Mouse (Mus musculus) forebrain, embryonic 13.5 days (tissue): Measurements from ENCODE around the gene Klf13. TPM values are rescaled to one million over a fixed set of nuclear protein-coding genes. Genes with fewer than 3 reads are reported as not detected.

Experiments used
- ATAC-seq: fragments of 200-750 bp; cut with Nextera tagmentation; 2 replicates; pipeline ENCODE4 v1.8.0; 2017
- H3K27ac ChIP-seq: fragments of 300-500 bp; sonication (generic); 2 replicates; pipeline ENCODE4 v1.5.1; 2015; ENCODE audit warnings: inconsistent platforms, mild to moderate bottlenecking, moderate library complexity
- H3K27me3 ChIP-seq: fragments of 300-500 bp; sonication (generic); 2 replicates; pipeline ENCODE4 v1.6.1; 2015; ENCODE audit warnings: mild to moderate bottlenecking, inconsistent platforms
- H3K36me3 ChIP-seq: fragments of 300-500 bp; sonication (generic); 2 replicates; pipeline ENCODE4 v1.6.1; 2015; ENCODE audit warnings: mild to moderate bottlenecking, inconsistent platforms; ENCODE audit not compliant: poor library complexity, severe bottlenecking
- H3K4me1 ChIP-seq: fragments of 300-500 bp; sonication (generic); 2 replicates; pipeline ENCODE4 v1.6.1; 2015; ENCODE audit warnings: inconsistent platforms
- H3K4me2 ChIP-seq: fragments of 300-500 bp; sonication (generic); 2 replicates; pipeline ENCODE4 v1.6.1; 2015; ENCODE audit warnings: inconsistent platforms, mild to moderate bottlenecking, moderate library complexity
- H3K4me3 ChIP-seq: fragments of 300-500 bp; sonication (generic); 2 replicates; pipeline ENCODE4 v1.5.1; 2015; ENCODE audit warnings: mild to moderate bottlenecking, inconsistent platforms
- H3K9ac ChIP-seq: fragments of 300-500 bp; sonication (generic); 2 replicates; pipeline ENCODE4 v1.6.1; 2015; ENCODE audit warnings: mild to moderate bottlenecking, inconsistent platforms
- H3K9me3 ChIP-seq: fragments of 300-500 bp; sonication (generic); replicated peaks from 2 replicates; pipeline ENCODE4 v1.6.1; 2016; ENCODE audit warnings: inconsistent platforms
- WGBS: fragments of 180-500 bp; shearing (Covaris S2); methylation state at CpG from one replicate; pipeline ENCODE4 v1.1.7; 2015; 5-methylcytosine and 5-hydroxymethylcytosine counted together
- polyA plus RNA-seq: library from polyadenylated mRNA; unstranded; fragments of >200 nt; fragmentation: Nextera tagmentation; extraction: Ambion mirVana; gene quantifications from 2 replicates; pipeline ENCODE4 v1.2.1, GENCODE M21; 2015

The Klf13 gene
- polyA plus RNA-seq, 1 experiment from 2014 or later, result 33.5 TPM

GRCm38 (mm10) chr7:63941501-63941900, 2.8 kb upstream of the Klf13 start:
- no peak for ATAC-seq
- peaks cover 5% of the 10 kb centered on the region; the same call in 1 of the 2 replicates for H3K27me3 ChIP-seq
- WGBS, result 85% methylated on average over 4 of the region's 4 CpGs

GRCm38 (mm10) chr7:63941050-63941449, 2.3 kb upstream of the Klf13 start:
- Histone ChIP-seq H3K9me3 (no peaks in the 10 kb centered on the region), H3K36me3 (no peaks in the 10 kb centered on the region), H3K27ac (no peak overlapping the region), H3K27me3 (peaks cover 5% of the 10 kb centered on the region; the same call in 1 of the 2 replicates), H3K4me1 (peaks cover 7% of the 10 kb centered on the region), H3K4me3 (no peak overlapping the region), H3K4me2 (no peak overlapping the region), H3K9ac (no peak overlapping the region)
- ATAC-seq, result no peak
- 79% methylated on average over 3 of the region's 3 CpGs for WGBS

More at GRCm38 (mm10) chr7:63941501-63941900, 2.8 kb upstream of the Klf13 start:
- H3K9ac ChIP-seq, result no peak overlapping the region
- H3K4me3 ChIP-seq, result no peak overlapping the region
- H3K9me3 ChIP-seq, result no peaks in the 10 kb centered on the region
- H3K27ac ChIP-seq, result no peak overlapping the region
- H3K36me3 ChIP-seq, result no peaks in the 10 kb centered on the region
- H3K4me1 ChIP-seq, result peaks cover 7% of the 10 kb centered on the region
- no peak overlapping the region for H3K4me2 ChIP-seq

GRCm38 (mm10) chr7:63940321-63940720, 1.6 kb upstream of the Klf13 start:
- Histone ChIP-seq H3K9ac (no peak overlapping the region), H3K27ac (no peak overlapping the region), H3K4me1 (peaks cover 14% of the 10 kb centered on the region), H3K4me2 (no peak overlapping the region), H3K4me3 (no peak overlapping the region), H3K27me3 (peaks cover 5% of the 10 kb centered on the region; the same call in 1 of the 2 replicates), H3K9me3 (no peaks in the 10 kb centered on the region), H3K36me3 (no peaks in the 10 kb centered on the region)
- WGBS, result 91% methylated on average over 5 of the region's 5 CpGs
- no peak for ATAC-seq

- ATAC-seq, result peak; percentile 38; the same call in 1 of the 2 replicates
- peak overlapping the region; percentile 92 for H3K27ac ChIP-seq
- peaks cover 5% of the 10 kb centered on the region; the same call in 1 of the 2 replicates for H3K27me3 ChIP-seq
- no peaks in the 10 kb centered on the region for H3K36me3 ChIP-seq
- peak overlapping the region; percentile 82 for H3K9ac ChIP-seq
- H3K4me1 ChIP-seq, result peaks cover 22% of the 10 kb centered on the region
- under 1% methylated on average over 29 of the region's 39 CpGs for WGBS
- peak overlapping the region; percentile 97 for H3K4me3 ChIP-seq
- H3K9me3 ChIP-seq, result no peaks in the 10 kb centered on the region
- peak overlapping the region; percentile 93 for H3K4me2 ChIP-seq
Observed at GRCm38 (mm10) chr7:63939397-63939951, 759 bp upstream of the Klf13 start.

- peak; percentile 0; the same call in 1 of the 2 replicates for ATAC-seq
- H3K9me3 ChIP-seq, result no peaks in the 10 kb centered on the region
Observed at GRCm38 (mm10) chr7:63938066-63938913, 425 bp downstream of the Klf13 start.

GRCm38 (mm10) chr7:63937236-63938065, 1.3 kb downstream of the Klf13 start:
- no peaks in the 10 kb centered on the region for H3K36me3 ChIP-seq
- peak overlapping the region; percentile 97 for H3K4me3 ChIP-seq
- ATAC-seq, result peak; percentile 1; the same call in 1 of the 2 replicates
- peaks cover 31% of the 10 kb centered on the region for H3K4me1 ChIP-seq
- H3K27me3 ChIP-seq, result peaks cover 5% of the 10 kb centered on the region; the same call in 1 of the 2 replicates
- peak overlapping the region; percentile 96 for H3K9ac ChIP-seq
- H3K4me2 ChIP-seq, result peak overlapping the region; percentile 93
- peak overlapping the region; percentile 87 for H3K27ac ChIP-seq
- under 1% methylated on average over 56 of the region's 88 CpGs for WGBS
- no peaks in the 10 kb centered on the region for H3K9me3 ChIP-seq

More at GRCm38 (mm10) chr7:63938066-63938913, 425 bp downstream of the Klf13 start:
- Histone ChIP-seq H3K27me3 (peaks cover 5% of the 10 kb centered on the region; the same call in 1 of the 2 replicates), H3K9ac (peak overlapping the region; percentile 96), H3K4me3 (peak overlapping the region; percentile 97), H3K4me1 (peaks cover 31% of the 10 kb centered on the region), H3K36me3 (no peaks in the 10 kb centered on the region), H3K27ac (peak overlapping the region; percentile 87), H3K4me2 (peak overlapping the region; percentile 93)
- under 1% methylated on average over 112 of the region's 121 CpGs for WGBS

GRCm38 (mm10) chr7:63936986-63937235, 1.8 kb downstream of the Klf13 start:
- peak overlapping the region; percentile 87 for H3K27ac ChIP-seq
- H3K4me2 ChIP-seq, result peak overlapping the region; percentile 93
- H3K27me3 ChIP-seq, result peaks cover 5% of the 10 kb centered on the region; the same call in 1 of the 2 replicates
- WGBS, result under 1% methylated on average over 11 of the region's 11 CpGs
- no peaks in the 10 kb centered on the region for H3K36me3 ChIP-seq
- peak overlapping the region; percentile 97 for H3K4me3 ChIP-seq
- peaks cover 31% of the 10 kb centered on the region for H3K4me1 ChIP-seq
- no peaks in the 10 kb centered on the region for H3K9me3 ChIP-seq
- H3K9ac ChIP-seq, result peak overlapping the region; percentile 96
- no peak for ATAC-seq

GRCm38 (mm10) chr7:63936188-63936985, 2.3 kb downstream of the Klf13 start:
- peak overlapping the region; percentile 97 for H3K4me3 ChIP-seq
- peak overlapping the region; percentile 87 for H3K27ac ChIP-seq
- H3K4me1 ChIP-seq, result peaks cover 31% of the 10 kb centered on the region
- ATAC-seq, result no peak
- no peaks in the 10 kb centered on the region for H3K36me3 ChIP-seq
- peak overlapping the region; percentile 93 for H3K4me2 ChIP-seq
- H3K27me3 ChIP-seq, result peaks cover 1% of the 10 kb centered on the region; the same call in 1 of the 2 replicates
- no peaks in the 10 kb centered on the region for H3K9me3 ChIP-seq
- H3K9ac ChIP-seq, result peak overlapping the region; percentile 96
- under 1% methylated on average over 34 of the region's 34 CpGs for WGBS

- Histone ChIP-seq H3K9ac (peak overlapping the region; percentile 96), H3K36me3 (no peaks in the 10 kb centered on the region), H3K27me3 (no peaks in the 10 kb centered on the region), H3K9me3 (no peaks in the 10 kb centered on the region), H3K27ac (0 out of 2 replicates have a peak overlapping the region, but pooled peaks have one; percentile 12), H3K4me3 (peak overlapping the region; percentile 97), H3K4me2 (peak overlapping the region; percentile 93), H3K4me1 (peaks cover 32% of the 10 kb centered on the region)
- no peak for ATAC-seq
- WGBS, result 9% methylated on average over 8 of the region's 8 CpGs
Observed at GRCm38 (mm10) chr7:63935809-63936187, 2.9 kb downstream of the Klf13 start.

GRCm38 (mm10) chr7:63934530-63934929, 4.2 kb downstream of the Klf13 start:
- H3K9me3 ChIP-seq, result no peaks in the 10 kb centered on the region
- H3K27me3 ChIP-seq, result no peaks in the 10 kb centered on the region
- H3K36me3 ChIP-seq, result no peaks in the 10 kb centered on the region
- WGBS, result 89% methylated on average over 1 of the region's 1 CpGs
- no peak overlapping the region for H3K27ac ChIP-seq
- ATAC-seq, result no peak
- peaks cover 33% of the 10 kb centered on the region for H3K4me1 ChIP-seq
- H3K4me2 ChIP-seq, result peak overlapping the region; percentile 93
- 0 out of 2 replicates have a peak overlapping the region, but pooled peaks have one; percentile 27 for H3K9ac ChIP-seq
- no peak overlapping the region for H3K4me3 ChIP-seq

- Histone ChIP-seq H3K9me3 (no peaks in the 10 kb centered on the region), H3K4me2 (no peak overlapping the region), H3K27ac (no peak overlapping the region), H3K4me1 (peaks cover 34% of the 10 kb centered on the region), H3K9ac (no peak overlapping the region), H3K27me3 (no peaks in the 10 kb centered on the region), H3K4me3 (no peak overlapping the region), H3K36me3 (no peaks in the 10 kb centered on the region)
- WGBS, result 80% methylated on average over 6 of the region's 6 CpGs
- no peak for ATAC-seq
Observed at GRCm38 (mm10) chr7:63933905-63934304, 4.8 kb downstream of the Klf13 start.
